Mouse (Mus musculus) myocyte (in vitro differentiated cells): Measurements from ENCODE around the gene Fkbp7.
"Not testable (repeated sequence)": the region's sequence is repeated elsewhere in the genome, so short reads cannot be mapped to it uniquely, and the experiment has no call there.

Experiments
- CEBPB ChIP-seq: IDR thresholded peaks from 2 replicates; pipeline ENCODE4 v1.6.1; 2011; ENCODE audit warnings: mild to moderate bottlenecking, moderate library complexity; ENCODE audit not compliant: poor library complexity, insufficient read depth, severe bottlenecking
- E2F4 ChIP-seq: IDR thresholded peaks from one replicate; pipeline ENCODE4 v1.6.1; 2011; ENCODE audit warnings: mild to moderate bottlenecking, control low read depth, moderate library complexity; ENCODE audit not compliant: insufficient read depth
- MAX ChIP-seq: IDR thresholded peaks from one replicate; pipeline ENCODE4 v1.6.1; 2011; ENCODE audit warnings: low read depth, mild to moderate bottlenecking, control low read depth
- POLR2A ChIP-seq: IDR thresholded peaks from one replicate; pipeline ENCODE4 v1.6.1; 2011; ENCODE audit warnings: low read depth, mild to moderate bottlenecking, control low read depth, moderate library complexity; ENCODE audit not compliant: insufficient read length
- POLR2AphosphoS2 ChIP-seq: IDR thresholded peaks from one replicate; pipeline ENCODE4 v1.6.1; 2011; ENCODE audit warnings: low read depth, control low read depth; ENCODE audit not compliant: insufficient read length
- TCF12 ChIP-seq: IDR thresholded peaks from one replicate; pipeline ENCODE4 v1.6.1; 2011; ENCODE audit warnings: mild to moderate bottlenecking, control low read depth; ENCODE audit not compliant: poor library complexity, insufficient read depth, severe bottlenecking
- USF1 ChIP-seq: IDR thresholded peaks from one replicate; pipeline ENCODE4 v1.6.1; 2011; ENCODE audit warnings: low read depth, mild to moderate bottlenecking, control low read depth, moderate library complexity

GRCm38 (mm10) chr2:76622316-76622715 lies 50.6 kb downstream of the Fkbp7 start:
- not testable (repeated sequence) for TF ChIP-seq POLR2A, CEBPB, USF1, TCF12, POLR2AphosphoS2, E2F4, MAX
